Mouse (Mus musculus): Measurements from ENCODE around the gene C2cd4b. TPM values are rescaled to one million over a fixed set of nuclear protein-coding genes. Genes with fewer than 3 reads are reported as not detected.
"Not testable (repeated sequence)": the region's sequence is repeated elsewhere in the genome, so short reads cannot be mapped to it uniquely, and the experiment has no call there.

The C2cd4b gene
- polyA plus RNA-seq, 1 experiment, result 2.8 TPM

DNA sequence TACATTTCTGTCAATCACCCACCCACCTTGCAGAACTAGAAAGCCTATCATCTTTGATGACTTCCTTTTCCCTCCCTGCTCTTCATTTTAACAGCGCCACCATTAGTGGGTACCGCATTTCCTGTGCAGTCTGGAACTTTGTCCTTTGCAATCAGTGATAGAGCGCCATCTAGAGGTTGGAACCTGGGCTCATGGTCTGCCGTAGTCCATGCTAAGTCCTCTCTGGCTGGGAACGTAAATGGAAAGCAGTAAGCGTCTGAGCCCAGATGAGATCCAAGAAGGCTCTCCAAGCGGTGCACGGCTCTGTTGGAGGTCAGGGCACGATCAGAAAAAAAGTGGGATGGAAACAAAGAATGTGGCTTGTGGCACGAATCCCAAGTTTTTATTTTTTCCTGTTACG lies 23.8 kb upstream of the C2cd4b start:
- Histone ChIP-seq H3K4me1 (ENCODE audit: control insufficient read depth, insufficient read depth, low read length) (no peaks in the 10 kb centered on the region), H3K4me3 (ENCODE audit: insufficient read depth, low read length) (no peak overlapping the region)
- TF ChIP-seq CTCF (IDR thresholded peaks at IDR 0.05; ENCODE audit: extremely low read depth, insufficient read depth, low read length) (peak; percentile 58), POLR2A (IDR thresholded peaks at IDR 0.05; ENCODE audit: extremely low read depth, insufficient read depth, low read length) (no peak)

DNA sequence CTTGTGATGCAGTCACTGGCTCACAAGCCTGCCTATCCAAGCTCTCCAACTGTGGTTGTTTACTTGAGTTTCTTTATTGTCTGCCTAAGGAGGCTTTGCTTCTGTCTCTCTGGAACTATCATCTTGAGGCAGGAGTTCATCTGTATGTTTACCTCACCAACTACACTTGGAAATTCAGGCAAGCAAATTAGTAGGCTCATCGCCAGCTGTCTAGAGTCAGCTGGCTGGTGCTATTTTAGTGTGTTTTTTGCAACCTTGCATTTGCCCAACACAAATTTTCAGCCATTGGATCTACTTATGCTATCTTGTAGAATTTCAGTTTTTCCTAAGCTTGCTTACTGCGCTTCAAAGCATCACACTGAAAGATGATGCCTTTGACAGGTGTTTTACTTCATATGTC lies 18.0 kb upstream of the C2cd4b start:
- no peak overlapping the region for H3K27ac ChIP-seq (ENCODE audit: insufficient read depth, low read length)
- no peak overlapping the region for H3K4me3 ChIP-seq (ENCODE audit: insufficient read depth, low read length)
- H3K4me1 ChIP-seq (ENCODE audit: control insufficient read depth, insufficient read depth, low read length), result no peaks in the 10 kb centered on the region; the same call in 1 of the 2 replicates
- no peak for TF ChIP-seq CTCF (IDR thresholded peaks at IDR 0.05; ENCODE audit: extremely low read depth, insufficient read depth, low read length)
- TF ChIP-seq POLR2A (IDR thresholded peaks at IDR 0.05; ENCODE audit: extremely low read depth, insufficient read depth, low read length), result no peak

More for the DNA sequence above, 23.8 kb upstream of the C2cd4b start:
- no peak overlapping the region for H3K27ac ChIP-seq (ENCODE audit: insufficient read depth, low read length)

DNA sequence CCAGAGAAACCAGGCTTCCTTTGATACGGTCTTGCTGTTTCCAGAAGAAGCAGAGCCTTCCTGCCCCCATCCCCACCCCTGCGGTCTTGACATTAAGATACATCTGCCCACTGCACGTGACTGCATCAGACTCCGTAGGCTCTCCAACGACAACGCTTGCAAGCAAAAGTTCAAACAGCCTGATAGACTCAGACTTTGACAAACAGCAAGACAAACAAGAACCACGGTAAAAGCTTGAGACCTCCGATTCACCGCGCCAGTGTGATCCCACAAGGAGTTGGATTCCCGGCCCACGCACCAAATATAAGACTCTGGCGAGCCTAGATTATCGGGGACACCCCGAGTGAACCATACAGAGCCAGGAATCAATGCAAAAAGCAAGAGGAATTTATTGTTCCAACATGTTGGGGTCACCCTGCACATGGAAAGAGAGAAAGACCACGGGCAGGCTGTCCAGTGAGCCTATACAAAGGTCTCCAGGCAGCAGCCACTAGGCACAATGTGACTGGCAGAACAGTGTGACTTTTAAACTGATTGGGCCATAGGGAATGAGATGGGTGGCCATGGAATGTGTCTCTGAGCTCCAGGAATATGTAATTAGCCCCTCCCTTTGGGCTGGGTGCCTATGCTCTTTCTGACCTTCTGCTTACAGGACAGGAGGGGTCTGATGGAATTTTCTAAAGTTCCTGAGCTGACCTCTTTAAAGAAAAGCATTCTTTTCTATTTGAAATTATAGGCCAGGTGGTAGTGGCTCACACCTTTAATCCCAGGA lies 5.6 kb upstream of the C2cd4b start:
- no peaks in the 10 kb centered on the region for H3K4me1 ChIP-seq (ENCODE audit: control insufficient read depth, insufficient read depth, low read length)
- H3K4me3 ChIP-seq (ENCODE audit: insufficient read depth, low read length), result no peak overlapping the region
- no peak for TF ChIP-seq CTCF (IDR thresholded peaks at IDR 0.05; ENCODE audit: extremely low read depth, insufficient read depth, low read length)
- no peak for TF ChIP-seq POLR2A (IDR thresholded peaks at IDR 0.05; ENCODE audit: extremely low read depth, insufficient read depth, low read length)
- no peak overlapping the region for H3K27ac ChIP-seq (ENCODE audit: insufficient read depth, low read length)

DNA sequence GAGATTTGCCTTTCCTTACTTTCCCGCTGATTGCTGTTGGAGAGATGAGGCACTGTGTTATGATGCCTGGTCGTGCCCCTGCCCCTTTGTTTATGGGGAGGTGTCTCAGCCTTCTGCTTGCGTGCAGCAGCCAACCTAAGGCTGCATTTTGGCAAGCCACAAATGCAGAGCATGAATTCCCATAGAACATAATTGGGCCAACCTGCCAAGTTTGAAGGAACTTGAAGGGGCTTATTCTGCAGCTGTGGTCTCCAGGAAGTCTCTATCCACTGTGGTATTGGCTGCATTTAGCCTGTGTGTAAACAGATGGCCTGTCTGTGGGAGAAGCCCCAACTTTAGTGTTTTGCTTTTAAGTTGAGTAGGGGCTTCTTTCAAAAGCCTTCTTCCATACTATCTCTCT lies 4.5 kb upstream of the C2cd4b start:
- no peaks in the 10 kb centered on the region for H3K4me1 ChIP-seq (ENCODE audit: control insufficient read depth, insufficient read depth, low read length)
- TF ChIP-seq CTCF (IDR thresholded peaks at IDR 0.05; ENCODE audit: extremely low read depth, insufficient read depth, low read length), result no peak
- TF ChIP-seq POLR2A (IDR thresholded peaks at IDR 0.05; ENCODE audit: extremely low read depth, insufficient read depth, low read length), result no peak
- no peak overlapping the region for H3K27ac ChIP-seq (ENCODE audit: insufficient read depth, low read length)
- no peak overlapping the region for H3K4me3 ChIP-seq (ENCODE audit: insufficient read depth, low read length)

DNA sequence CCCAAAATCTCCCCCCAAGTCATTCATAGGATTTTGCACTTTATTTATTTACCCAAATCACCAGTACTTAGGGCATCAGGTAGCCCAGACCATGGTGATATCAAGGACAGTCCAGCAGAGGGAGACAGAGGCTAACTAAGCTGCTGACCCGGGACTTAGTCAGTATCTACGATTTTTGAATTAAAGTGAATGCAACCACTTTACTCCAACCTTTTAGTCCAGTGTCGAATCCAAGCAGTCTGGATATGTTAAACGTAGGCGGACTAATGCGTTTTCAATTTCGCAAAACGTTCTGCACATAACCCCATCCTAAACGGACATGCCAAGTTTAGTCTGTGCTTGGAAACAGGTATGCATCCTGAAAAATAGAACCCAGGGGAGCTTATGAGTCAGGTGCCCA lies 551 bp upstream of the C2cd4b start:
- Histone ChIP-seq H3K4me3 (ENCODE audit: insufficient read depth, low read length) (peak overlapping the region; percentile 34; the same call in 1 of the 2 replicates), H3K27ac (ENCODE audit: insufficient read depth, low read length) (no peak overlapping the region), H3K4me1 (ENCODE audit: control insufficient read depth, insufficient read depth, low read length) (no peaks in the 10 kb centered on the region; the same call in 1 of the 2 replicates)
- TF ChIP-seq POLR2A (IDR thresholded peaks at IDR 0.05; ENCODE audit: extremely low read depth, insufficient read depth, low read length) (no peak), CTCF (IDR thresholded peaks at IDR 0.05; ENCODE audit: extremely low read depth, insufficient read depth, low read length) (peak; percentile 80)

DNA sequence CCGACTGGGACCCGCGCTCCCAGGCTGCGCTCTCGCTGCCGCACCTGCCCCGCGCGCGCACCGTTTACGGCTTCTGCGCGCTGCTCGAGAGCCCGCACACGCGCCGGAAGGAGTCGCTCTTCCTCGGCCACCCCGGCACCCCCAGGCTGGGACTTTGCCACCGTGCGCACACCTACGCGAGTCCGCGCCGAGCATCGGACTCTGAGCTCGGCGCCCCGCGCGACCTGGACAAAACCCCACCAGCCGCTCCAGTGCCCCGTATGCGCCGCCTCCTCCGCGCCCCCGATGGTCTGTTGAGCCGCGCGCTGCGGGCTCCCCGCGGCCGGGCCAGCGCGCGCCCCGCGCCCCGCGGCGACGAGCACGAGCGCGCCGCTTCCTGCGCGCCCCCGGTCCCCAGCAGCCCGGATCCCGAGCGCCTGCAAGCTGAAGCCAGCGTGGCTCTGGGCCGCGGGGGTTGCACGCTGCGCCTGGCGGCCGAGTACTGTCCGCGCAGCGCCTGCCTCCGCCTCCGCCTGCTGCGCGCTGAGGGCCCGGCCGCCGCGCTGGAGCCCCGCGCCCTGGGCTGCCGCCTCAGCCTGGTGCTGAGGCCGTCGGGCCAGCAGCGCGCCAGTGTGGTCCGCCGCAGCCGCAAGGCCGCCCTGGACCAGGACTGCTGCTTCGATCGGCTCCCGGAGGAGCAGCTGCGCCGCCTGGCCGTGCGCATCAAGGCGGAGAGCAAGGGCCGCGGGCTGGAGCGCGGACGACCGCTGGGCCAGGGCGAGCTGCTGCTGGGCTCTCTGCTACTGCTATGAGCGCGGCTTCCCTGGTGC lies 923 bp downstream of the C2cd4b start:
- Histone ChIP-seq H3K27ac (ENCODE audit: insufficient read depth, low read length) (peak overlapping the region; percentile 96), H3K4me3 (ENCODE audit: insufficient read depth, low read length) (peak overlapping the region; percentile 34)
- H3K4me1 ChIP-seq (ENCODE audit: control insufficient read depth, insufficient read depth, low read length), result not testable (repeated sequence)

DNA sequence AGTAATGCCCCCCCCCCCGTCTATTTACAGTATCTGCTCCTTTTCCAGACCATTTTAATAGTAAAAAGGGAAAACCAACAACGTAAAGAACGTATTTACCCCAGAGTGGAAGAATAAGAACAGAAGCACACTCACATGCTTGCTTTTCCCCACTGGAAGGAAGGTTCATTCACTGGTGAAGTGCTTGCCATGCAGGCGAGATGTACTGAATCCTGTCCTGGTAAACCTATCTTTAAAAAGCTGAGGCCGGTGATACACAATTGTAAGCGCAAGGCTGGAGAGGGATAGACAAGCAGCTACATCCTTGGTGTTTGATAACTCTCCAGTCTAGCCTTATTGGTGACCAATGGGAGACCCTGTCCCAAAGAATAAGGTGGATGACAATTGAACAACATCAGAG lies 1.8 kb downstream of the C2cd4b start:
- Histone ChIP-seq H3K4me3 (ENCODE audit: insufficient read depth, low read length) (peak overlapping the region; percentile 34; the same call in 1 of the 2 replicates), H3K27ac (ENCODE audit: insufficient read depth, low read length) (no peak overlapping the region), H3K4me1 (ENCODE audit: control insufficient read depth, insufficient read depth, low read length) (no peaks in the 10 kb centered on the region; the same call in 1 of the 2 replicates)
- TF ChIP-seq CTCF (IDR thresholded peaks at IDR 0.05; ENCODE audit: extremely low read depth, insufficient read depth, low read length) (no peak), POLR2A (IDR thresholded peaks at IDR 0.05; ENCODE audit: extremely low read depth, insufficient read depth, low read length) (no peak)

DNA sequence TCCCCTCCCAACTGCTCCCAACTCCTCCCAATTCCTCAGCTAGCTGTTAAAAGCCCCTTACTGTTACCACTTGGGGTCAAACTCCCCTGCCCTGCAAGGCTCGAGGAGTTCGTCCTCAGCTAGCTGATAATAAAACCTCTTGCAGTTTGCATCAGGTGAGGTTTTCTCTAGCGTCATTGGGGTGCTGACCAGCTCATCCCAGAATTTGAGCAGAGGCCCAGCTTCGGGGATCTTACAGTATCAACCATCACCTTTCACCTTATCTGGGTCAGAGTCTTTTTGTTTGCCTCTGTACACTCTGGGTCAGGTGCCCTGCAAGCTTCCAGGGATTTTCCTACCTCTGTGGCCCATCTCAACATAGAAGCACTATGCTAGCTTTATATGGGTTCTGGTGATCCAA lies 4.1 kb downstream of the C2cd4b start:
- Histone ChIP-seq H3K27ac (ENCODE audit: insufficient read depth, low read length) (no peak overlapping the region), H3K4me3 (ENCODE audit: insufficient read depth, low read length) (no peak overlapping the region), H3K4me1 (ENCODE audit: control insufficient read depth, insufficient read depth, low read length) (no peaks in the 10 kb centered on the region; the same call in 1 of the 2 replicates)
- TF ChIP-seq POLR2A (IDR thresholded peaks at IDR 0.05; ENCODE audit: extremely low read depth, insufficient read depth, low read length) (no peak), CTCF (IDR thresholded peaks at IDR 0.05; ENCODE audit: extremely low read depth, insufficient read depth, low read length) (no peak)

DNA sequence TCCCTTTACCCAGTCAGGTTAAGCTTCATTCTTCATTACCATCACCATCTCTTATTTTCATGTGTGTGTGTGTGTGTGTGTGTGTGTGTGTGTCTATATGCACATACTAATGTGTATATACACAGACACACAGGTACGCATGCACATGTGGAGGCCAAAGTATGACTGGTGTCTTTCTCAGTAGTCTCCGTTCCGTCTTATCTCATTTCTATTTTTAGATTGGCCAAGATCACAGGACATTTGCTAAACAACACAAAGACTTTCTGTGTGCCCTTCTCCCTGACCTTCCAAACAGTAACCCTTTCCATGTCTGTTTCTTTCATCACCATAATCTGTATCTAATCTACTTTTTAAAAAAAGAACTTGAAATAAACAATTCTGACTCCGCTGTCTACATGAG lies 7.2 kb downstream of the C2cd4b start:
- no peak for TF ChIP-seq POLR2A (IDR thresholded peaks at IDR 0.05; ENCODE audit: extremely low read depth, insufficient read depth, low read length)
- no peak for TF ChIP-seq CTCF (IDR thresholded peaks at IDR 0.05; ENCODE audit: extremely low read depth, insufficient read depth, low read length)
- no peak overlapping the region for H3K27ac ChIP-seq (ENCODE audit: insufficient read depth, low read length)
- H3K4me3 ChIP-seq (ENCODE audit: insufficient read depth, low read length), result no peak overlapping the region
- H3K4me1 ChIP-seq (ENCODE audit: control insufficient read depth, insufficient read depth, low read length), result no peaks in the 10 kb centered on the region; the same call in 1 of the 2 replicates

DNA sequence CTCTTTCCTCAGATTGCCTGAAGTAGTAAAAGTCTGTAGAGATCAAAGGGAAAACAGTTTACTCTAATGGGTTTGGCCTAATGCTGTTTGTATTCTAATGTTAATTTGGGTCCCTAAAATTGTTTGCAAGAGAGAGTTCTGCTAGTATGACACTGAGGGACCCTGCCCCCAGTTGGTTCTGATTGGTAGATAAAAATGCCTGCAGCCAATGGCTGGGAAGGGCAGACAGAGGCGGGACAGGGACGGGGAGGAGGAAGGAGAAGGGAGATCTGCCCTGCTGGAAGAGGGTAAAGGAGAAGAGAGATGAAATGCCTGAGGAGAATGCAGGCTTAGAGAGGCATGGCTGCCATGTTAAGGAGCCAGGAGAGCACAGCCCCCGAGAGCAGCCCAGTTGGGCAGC lies 7.7 kb downstream of the C2cd4b start:
- no peak overlapping the region for H3K27ac ChIP-seq (ENCODE audit: insufficient read depth, low read length)
- no peak for TF ChIP-seq CTCF (IDR thresholded peaks at IDR 0.05; ENCODE audit: extremely low read depth, insufficient read depth, low read length)
- TF ChIP-seq POLR2A (IDR thresholded peaks at IDR 0.05; ENCODE audit: extremely low read depth, insufficient read depth, low read length), result no peak
- no peak overlapping the region for H3K4me3 ChIP-seq (ENCODE audit: insufficient read depth, low read length)
- H3K4me1 ChIP-seq (ENCODE audit: control insufficient read depth, insufficient read depth, low read length), result no peaks in the 10 kb centered on the region; the same call in 1 of the 2 replicates

Data from cortical plate, adult 2 months (tissue).